Mouse (Mus musculus) E14TG2a.4 (cell line): ENCODE data around the gene Dnajc11.

Source experiments
- CTCF ChIP-seq: conservative IDR thresholded peaks from 2 replicates; pipeline ENCODE4 v1.5.1; 2014; ENCODE audit warnings: low read length
- NANOG ChIP-seq: IDR thresholded peaks from 2 replicates; pipeline ENCODE4 v1.6.1; 2014; ENCODE audit warnings: borderline replicate concordance, low read length, mixed read lengths

- TF ChIP-seq CTCF (no peak), NANOG (no peak)
Measured at GRCm38 (mm10) chr4:152011171-152011760, 77.8 kb downstream of the Dnajc11 start.
